Mouse (Mus musculus): ENCODE data around the gene Gm5127. TPM values are rescaled to one million over a fixed set of nuclear protein-coding genes. Genes with fewer than 3 reads are reported as not detected.

Gene Gm5127
- total RNA-seq, 4 experiments from 2014 or later = 0.29 to 0.41 (median 0.35) TPM

Small RNA genes within 50 kb of the gene (microRNA-seq; reads per million reads assigned to microRNA genes)
- gene Gm22102 = 0 reads per million in 2 experiments

Other genes starting within 250 kb of the Gm5127 start
- not detected for gene Fndc3c1, start 97.8 kb upstream of the Gm5127 start, total RNA-seq (2022)
- 1 to 10 TPM in 2 of 4 experiments, under 1 TPM in 2; 0.31 to 2.0 (median 1.1) TPM for gene Cysltr1, start 20.5 kb downstream of the Gm5127 start, total RNA-seq (2022)